Mouse (Mus musculus): Measurements from ENCODE around the gene Rps10. TPM values are rescaled to one million over a fixed set of nuclear protein-coding genes. Genes with fewer than 3 reads are reported as not detected.

Rps10 gene
- polyA plus RNA-seq, 1 experiment from 2014 or later = 906 TPM

DNA sequence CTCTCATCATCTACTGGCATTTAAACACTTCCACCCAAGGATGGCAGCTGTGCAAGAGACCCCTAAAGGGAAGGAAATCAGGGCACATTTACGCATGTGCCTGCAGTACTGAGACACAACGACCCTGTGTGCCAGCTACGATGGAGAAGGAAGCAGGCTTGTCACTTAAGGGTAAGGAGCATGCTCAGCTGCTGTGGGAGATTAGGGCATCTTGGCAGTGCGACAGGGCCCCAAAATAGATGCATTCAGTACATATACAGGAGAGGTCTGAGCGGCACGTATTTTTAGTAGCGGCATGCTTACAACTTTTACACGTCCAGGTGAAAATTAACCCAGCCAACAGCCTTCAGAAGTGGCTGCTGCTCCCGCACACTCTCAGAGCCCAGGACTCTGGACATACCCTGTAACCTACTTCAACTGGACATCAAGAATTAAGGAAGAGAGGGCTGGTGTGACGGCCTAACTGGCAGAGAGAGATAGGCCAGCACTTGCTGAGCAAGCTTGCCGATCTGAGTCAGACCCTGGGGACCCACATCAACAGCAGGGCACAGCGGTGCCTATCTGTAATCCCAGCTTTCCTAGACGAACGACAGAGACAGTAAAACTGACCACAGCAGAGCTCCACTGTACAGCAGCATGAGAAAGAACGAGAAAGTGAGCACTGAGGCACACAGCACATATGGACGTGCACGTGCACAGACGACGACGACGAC lies 32.8 kb downstream of the Rps10 start:
- Histone ChIP-seq H3K4me1 (peaks cover 45% of the 10 kb centered on the region), H3K4me3 (no peak overlapping the region), H3K27ac (0 out of 2 replicates have a peak overlapping the region, but pooled peaks have one; percentile 22), H3K36me3 (peaks cover 14% of the 10 kb centered on the region), H3K27me3 (no peaks in the 10 kb centered on the region), H3K9me3 (no peaks in the 10 kb centered on the region), H3K9ac (no peak overlapping the region), H3K4me2 (replicated peaks) (no peak overlapping the region)
- ATAC-seq (ENCODE audit: low FRiP score, low read depth) = no peak
- 73% methylated on average over 21 of the region's 21 CpGs for WGBS

GRCm38 (mm10) chr17:27603036-27603435 lies 33.4 kb downstream of the Rps10 start:
- Histone ChIP-seq H3K27me3 (no peaks in the 10 kb centered on the region), H3K4me2 (replicated peaks) (no peak overlapping the region), H3K27ac (no peak overlapping the region), H3K4me3 (no peak overlapping the region), H3K4me1 (peaks cover 45% of the 10 kb centered on the region), H3K36me3 (peaks cover 10% of the 10 kb centered on the region), H3K9me3 (no peaks in the 10 kb centered on the region), H3K9ac (no peak overlapping the region)
- no peak for ATAC-seq (ENCODE audit: low FRiP score, low read depth)
- WGBS = 89% methylated on average over 2 of the region's 2 CpGs

DNA sequence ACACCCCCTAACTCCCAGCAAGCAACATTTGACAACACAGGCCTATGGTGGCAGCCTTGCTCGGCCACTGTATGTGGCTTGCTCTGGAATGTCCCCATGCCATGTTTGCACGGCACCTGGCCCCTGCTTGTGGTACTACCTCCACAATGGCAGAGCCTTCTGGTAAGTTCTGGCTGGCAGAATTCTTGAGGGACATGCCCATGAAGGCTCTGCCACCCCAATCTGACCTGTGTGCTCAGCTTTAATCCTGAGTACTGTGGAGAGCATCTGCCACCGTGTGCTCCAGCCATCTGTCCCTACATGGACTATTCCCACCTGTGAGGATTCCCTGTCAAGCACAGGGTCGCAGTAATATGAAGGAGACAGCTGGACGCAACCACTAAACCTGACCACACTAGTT lies 35.6 kb downstream of the Rps10 start:
- WGBS = 72% methylated on average over 5 of the region's 5 CpGs

GRCm38 (mm10) chr17:27600286-27600685 lies 36.2 kb downstream of the Rps10 start:
- H3K9me3 ChIP-seq = no peaks in the 10 kb centered on the region
- H3K4me2 ChIP-seq (replicated peaks) = no peak overlapping the region
- ATAC-seq (ENCODE audit: low FRiP score, low read depth) = no peak
- no peak overlapping the region for H3K9ac ChIP-seq
- 88% methylated on average over 3 of the region's 3 CpGs for WGBS
- H3K27ac ChIP-seq = no peak overlapping the region
- H3K4me3 ChIP-seq = no peak overlapping the region
- H3K4me1 ChIP-seq = peaks cover 51% of the 10 kb centered on the region
- H3K36me3 ChIP-seq = peaks cover 20% of the 10 kb centered on the region
- H3K27me3 ChIP-seq = no peaks in the 10 kb centered on the region

More for the DNA sequence above, 35.6 kb downstream of the Rps10 start:
- Histone ChIP-seq H3K27ac (no peak overlapping the region), H3K4me2 (replicated peaks) (no peak overlapping the region), H3K9me3 (no peaks in the 10 kb centered on the region), H3K4me3 (no peak overlapping the region), H3K9ac (no peak overlapping the region), H3K4me1 (peaks cover 52% of the 10 kb centered on the region), H3K36me3 (peaks cover 14% of the 10 kb centered on the region), H3K27me3 (no peaks in the 10 kb centered on the region)
- no peak for ATAC-seq (ENCODE audit: low FRiP score, low read depth)

DNA sequence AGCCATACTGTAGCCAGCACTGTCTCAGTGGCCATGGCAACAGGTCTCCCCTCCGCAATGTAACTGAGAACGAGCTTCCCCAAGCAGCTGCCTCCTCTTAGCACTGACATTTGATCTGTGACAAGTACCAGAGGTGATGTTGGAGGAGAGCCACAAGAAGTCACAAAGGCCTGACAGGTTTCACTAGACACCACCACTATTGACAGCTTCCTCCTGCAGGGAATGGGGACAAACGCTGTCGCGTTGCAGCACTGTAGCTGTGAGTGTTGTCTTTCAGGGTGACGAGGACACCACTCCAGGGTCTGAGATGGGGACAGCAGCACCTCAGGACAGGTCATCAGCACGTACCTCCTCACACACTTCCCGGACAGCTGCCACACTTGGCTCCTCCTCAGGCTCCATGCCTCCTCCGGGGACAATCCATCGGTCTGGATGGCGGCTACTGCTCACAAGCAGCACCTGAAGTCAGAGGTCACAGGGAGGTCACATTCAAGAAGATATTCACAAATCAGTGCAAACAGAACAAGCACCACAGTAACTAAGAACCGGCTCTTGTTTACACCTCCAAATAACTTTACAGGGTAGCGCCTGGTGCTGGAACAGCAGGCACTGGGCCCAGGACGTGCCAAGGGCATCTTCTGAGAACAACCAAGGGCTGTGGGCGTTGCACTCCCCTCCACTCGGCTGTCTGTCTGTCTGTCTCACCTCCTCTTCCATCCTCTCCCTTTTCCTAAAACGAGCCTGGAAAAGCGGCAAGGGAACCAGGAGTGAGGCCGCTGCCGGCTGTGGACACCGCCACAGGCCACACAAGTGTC lies 39.9 kb downstream of the Rps10 start:
- Histone ChIP-seq H3K27me3 (no peaks in the 10 kb centered on the region), H3K4me1 (peaks cover 20% of the 10 kb centered on the region), H3K9me3 (no peaks in the 10 kb centered on the region), H3K36me3 (peaks cover 50% of the 10 kb centered on the region), H3K4me2 (replicated peaks) (no peak overlapping the region), H3K4me3 (no peak overlapping the region), H3K9ac (no peak overlapping the region; the same call in 1 of the 2 replicates), H3K27ac (peak overlapping the region; percentile 10; the same call in 1 of the 2 replicates)
- ATAC-seq (ENCODE audit: low FRiP score, low read depth) = no peak
- 63% methylated on average over 21 of the region's 21 CpGs for WGBS

- peaks cover 57% of the 10 kb centered on the region for H3K36me3 ChIP-seq
- H3K4me2 ChIP-seq (replicated peaks) = no peak overlapping the region
- 0 out of 2 replicates have a peak overlapping the region, but pooled peaks have one; percentile 16 for H3K27ac ChIP-seq
- 89% methylated on average over 15 of the region's 15 CpGs for WGBS
- no peak overlapping the region for H3K9ac ChIP-seq
- no peak for ATAC-seq (ENCODE audit: low FRiP score, low read depth)
- H3K4me1 ChIP-seq = peaks cover 13% of the 10 kb centered on the region; the same call in 1 of the 2 replicates
- H3K27me3 ChIP-seq = no peaks in the 10 kb centered on the region
- H3K4me3 ChIP-seq = no peak overlapping the region
- no peaks in the 10 kb centered on the region for H3K9me3 ChIP-seq
Measured at GRCm38 (mm10) chr17:27595659-27596375, 40.7 kb downstream of the Rps10 start.

DNA sequence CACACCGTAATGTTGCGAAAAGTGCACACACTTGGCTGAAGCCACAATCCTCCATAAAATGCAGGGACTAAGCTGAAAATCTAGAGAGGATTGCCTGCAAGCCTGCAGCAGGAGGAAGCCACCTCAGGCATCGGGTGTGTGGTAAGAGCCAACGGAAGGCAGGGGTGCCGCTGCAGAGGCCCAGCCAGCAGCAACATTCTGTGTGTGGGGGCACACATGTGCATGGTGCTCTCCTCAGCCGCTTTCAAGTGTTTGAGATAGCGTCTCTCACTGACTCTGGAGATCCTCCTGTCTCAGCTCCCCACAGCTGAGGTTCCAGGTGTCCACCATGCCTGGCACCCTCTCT lies 43.9 kb downstream of the Rps10 start:
- no peaks in the 10 kb centered on the region for H3K9me3 ChIP-seq
- no peak overlapping the region for H3K27ac ChIP-seq
- 98% methylated on average over 7 of the region's 7 CpGs for WGBS

DNA sequence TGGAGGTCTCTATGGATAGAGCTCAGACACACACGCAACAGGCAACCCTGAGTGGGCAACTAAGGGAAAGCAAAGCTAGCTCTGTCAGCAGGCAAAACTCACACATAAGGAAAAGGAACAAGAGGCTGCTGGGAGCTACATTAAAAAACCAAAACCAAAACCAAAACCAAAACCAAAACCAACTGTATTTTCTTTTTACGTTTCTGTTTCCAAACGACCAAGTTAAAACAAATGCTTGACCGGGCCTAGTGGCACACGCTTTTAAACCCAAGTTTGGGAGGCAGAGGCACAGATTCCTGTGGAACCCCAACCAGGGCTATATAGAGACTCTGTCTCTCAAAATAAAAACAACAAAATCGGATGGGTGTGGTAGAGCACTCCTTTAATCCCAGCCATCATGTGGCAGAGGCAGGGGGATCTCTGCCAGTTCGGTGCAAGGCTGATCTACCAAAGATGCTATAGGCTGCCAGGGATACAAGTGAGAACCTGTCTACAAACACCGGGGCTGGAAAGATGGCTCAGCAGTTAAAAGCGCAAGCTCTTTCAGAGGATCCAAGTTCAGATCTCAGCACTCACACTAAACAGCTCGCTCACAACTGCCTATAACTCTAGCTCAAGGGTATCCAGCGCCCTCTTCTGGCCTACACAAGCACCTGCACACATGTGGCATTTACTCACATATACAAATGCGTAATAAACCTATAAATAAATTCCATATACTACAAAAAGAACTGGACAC lies 44.5 kb downstream of the Rps10 start:
- Histone ChIP-seq H3K9ac (no peak overlapping the region), H3K9me3 (no peaks in the 10 kb centered on the region), H3K4me1 (peaks cover 20% of the 10 kb centered on the region), H3K4me3 (no peak overlapping the region), H3K36me3 (peaks cover 90% of the 10 kb centered on the region), H3K27me3 (no peaks in the 10 kb centered on the region), H3K4me2 (replicated peaks) (no peak overlapping the region), H3K27ac (no peak overlapping the region)
- WGBS = 88% methylated on average over 12 of the region's 12 CpGs
- ATAC-seq (ENCODE audit: low FRiP score, low read depth) = no peak

More for the DNA sequence above, 43.9 kb downstream of the Rps10 start:
- Histone ChIP-seq H3K4me2 (replicated peaks) (no peak overlapping the region), H3K27me3 (no peaks in the 10 kb centered on the region), H3K4me3 (no peak overlapping the region), H3K4me1 (peaks cover 17% of the 10 kb centered on the region), H3K36me3 (peaks cover 84% of the 10 kb centered on the region), H3K9ac (no peak overlapping the region)
- no peak for ATAC-seq (ENCODE audit: low FRiP score, low read depth)

DNA sequence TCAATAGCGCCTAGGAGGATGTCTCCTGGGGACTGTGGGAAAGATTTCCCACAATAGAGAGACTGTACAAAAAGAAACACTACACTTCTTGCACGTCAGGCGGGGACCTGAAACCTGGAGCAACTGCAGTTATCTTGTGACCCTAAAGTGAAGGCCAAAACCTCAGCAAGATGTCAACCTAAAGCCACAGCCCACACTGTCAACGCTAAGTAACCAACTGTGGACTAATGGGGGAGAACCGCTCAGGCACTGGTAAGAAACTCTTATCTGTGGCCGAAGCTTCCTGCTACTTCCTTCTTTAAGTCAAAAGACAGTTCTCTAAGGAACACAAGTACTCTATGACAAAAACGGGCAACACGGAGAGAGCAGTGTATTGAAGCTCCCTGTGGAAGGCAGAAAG lies 48.2 kb downstream of the Rps10 start:
- H3K27me3 ChIP-seq = no peaks in the 10 kb centered on the region
- WGBS = 88% methylated on average over 8 of the region's 8 CpGs
- H3K4me1 ChIP-seq = peaks cover 10% of the 10 kb centered on the region
- no peak for ATAC-seq (ENCODE audit: low FRiP score, low read depth)
- H3K27ac ChIP-seq = no peak overlapping the region
- H3K4me3 ChIP-seq = no peak overlapping the region
- H3K36me3 ChIP-seq = peaks cover 85% of the 10 kb centered on the region
- H3K9me3 ChIP-seq = no peaks in the 10 kb centered on the region
- H3K9ac ChIP-seq = no peak overlapping the region
- H3K4me2 ChIP-seq (replicated peaks) = no peak overlapping the region

GRCm38 (mm10) chr17:27587252-27587651 lies 49.2 kb downstream of the Rps10 start:
- Histone ChIP-seq H3K27me3 (no peaks in the 10 kb centered on the region), H3K4me1 (peaks cover 10% of the 10 kb centered on the region), H3K36me3 (peaks cover 84% of the 10 kb centered on the region), H3K9ac (no peak overlapping the region), H3K9me3 (no peaks in the 10 kb centered on the region), H3K27ac (no peak overlapping the region), H3K4me3 (no peak overlapping the region), H3K4me2 (replicated peaks) (no peak overlapping the region)
- no peak for ATAC-seq (ENCODE audit: low FRiP score, low read depth)
- 73% methylated on average over 12 of the region's 12 CpGs for WGBS

- 59% methylated on average over 9 of the region's 9 CpGs for WGBS
- Histone ChIP-seq H3K4me2 (replicated peaks) (no peak overlapping the region), H3K27me3 (no peaks in the 10 kb centered on the region), H3K9me3 (no peaks in the 10 kb centered on the region), H3K27ac (no peak overlapping the region), H3K4me1 (peaks cover 10% of the 10 kb centered on the region), H3K9ac (no peak overlapping the region), H3K4me3 (no peak overlapping the region), H3K36me3 (peaks cover 85% of the 10 kb centered on the region)
- ATAC-seq (ENCODE audit: low FRiP score, low read depth) = no peak
Measured at GRCm38 (mm10) chr17:27586661-27587060, 49.8 kb downstream of the Rps10 start.

All from limb, embryonic 13.5 days (tissue).